Mouse (Mus musculus) heart, embryonic 14.5 days (tissue): ENCODE measurements around the gene 1700001F09Rik. TPM values are rescaled to one million over a fixed set of nuclear protein-coding genes. Genes with fewer than 3 reads are reported as not detected.
"Not testable (repeated sequence)": the region's sequence is repeated elsewhere in the genome, so short reads cannot be mapped to it uniquely, and the experiment has no call there.

ENCODE experiments used
- ATAC-seq: fragments of 200-750 bp; cut with Nextera tagmentation; 2 replicates; pipeline ENCODE4 v1.8.0; 2017; ENCODE audit warnings: low read depth, moderate TSS enrichment; ENCODE audit not compliant: insufficient number of reproducible peaks, insufficient read depth, low FRiP score
- H3K27ac ChIP-seq, 2 experiments: fragments of 200-500 bp in 1 of 2; fragments of 300-500 bp in 1 of 2; sonication (generic) in 1 of 2; replicated peaks in 1 of 2; 2 replicates each; pipeline ENCODE4 v1.5.1; 2012 to 2014; ENCODE audit warnings: low read depth in 2 of 2, low read length in 2 of 2, control low read depth in 1 of 2, mild to moderate bottlenecking in 1 of 2, mixed read lengths in 1 of 2; ENCODE audit not compliant: control insufficient read depth in 1 of 2, insufficient read depth in 1 of 2
- H3K27me3 ChIP-seq: fragments of 300-500 bp; sonication (generic); 2 replicates; pipeline ENCODE4 v1.6.1; 2014; ENCODE audit warnings: mild to moderate bottlenecking, low read length, control low read depth; ENCODE audit not compliant: control insufficient read depth, insufficient read depth
- H3K36me3 ChIP-seq: fragments of 300-500 bp; sonication (generic); 2 replicates; pipeline ENCODE4 v1.6.1; 2014; ENCODE audit warnings: mild to moderate bottlenecking, control low read depth, low read length, mixed read lengths; ENCODE audit not compliant: control insufficient read depth, insufficient read depth
- H3K4me1 ChIP-seq, 2 experiments: fragments of 200-500 bp in 1 of 2; fragments of 300-500 bp in 1 of 2; sonication (generic) in 1 of 2; 2 replicates each; pipeline ENCODE4 v1.6.1; 2012 to 2014; ENCODE audit warnings: low read length in 2 of 2, control low read depth in 1 of 2, mixed read lengths in 1 of 2; ENCODE audit not compliant: control insufficient read depth in 2 of 2, insufficient read depth in 2 of 2
- H3K4me2 ChIP-seq: fragments of 300-500 bp; sonication (generic); 2 replicates; pipeline ENCODE4 v1.6.1; 2014; ENCODE audit warnings: mild to moderate bottlenecking, low read length
- H3K4me3 ChIP-seq, 2 experiments: fragments of 200-500 bp in 1 of 2; fragments of 300-500 bp in 1 of 2; sonication (generic) in 1 of 2; 2 replicates each; pipeline ENCODE4 v1.5.1; 2012 to 2014; ENCODE audit warnings: low read length in 2 of 2, mild to moderate bottlenecking in 2 of 2, control low read depth in 1 of 2, low read depth in 1 of 2, moderate library complexity in 1 of 2; ENCODE audit not compliant: control insufficient read depth in 1 of 2, insufficient read depth in 1 of 2
- H3K9ac ChIP-seq: fragments of 300-500 bp; sonication (generic); 2 replicates; pipeline ENCODE4 v1.6.1; 2014; ENCODE audit warnings: mild to moderate bottlenecking, low read length
- H3K9me3 ChIP-seq: fragments of 300-500 bp; sonication (generic); 2 replicates; pipeline ENCODE4 v1.6.1; 2016; ENCODE audit warnings: low read length, control low read depth; ENCODE audit not compliant: control insufficient read depth
- WGBS: fragments of 180-500 bp; shearing (Covaris S2); extraction: QIAGEN DNeasy Blood & Tissue Kit; methylation state at CpG from one replicate; pipeline ENCODE4 v1.1.7; 2014; 5-methylcytosine and 5-hydroxymethylcytosine counted together
- polyA plus RNA-seq: library from polyadenylated mRNA; unstranded; fragments of >200 nt; fragmentation: Nextera tagmentation; extraction: Ambion mirVana; gene quantifications from 2 replicates; pipeline ENCODE4 v1.2.1, GENCODE M21; 2014

The 1700001F09Rik gene
- not detected in 2 replicates for polyA plus RNA-seq

- H3K36me3 ChIP-seq, H3K27ac ChIP-seq, H3K4me1 ChIP-seq, ATAC-seq, H3K9me3 ChIP-seq, H3K4me2 ChIP-seq, H3K27me3 ChIP-seq, H3K4me3 ChIP-seq, H3K9ac ChIP-seq: not testable (repeated sequence)
These were observed at the start of gene 1700001F09Rik for GRCm38 (mm10) chr14:43347711-43348110. 1700001F09Rik (minus strand) TSS chr14:43347811.

GRCm38 (mm10) chr14:43361713-43362112 lies 14.1 kb upstream of the 1700001F09Rik start:
- not testable (repeated sequence) for ATAC-seq, H3K4me3 ChIP-seq, H3K4me2 ChIP-seq, H3K27ac ChIP-seq, H3K36me3 ChIP-seq, H3K9ac ChIP-seq, H3K9me3 ChIP-seq, H3K4me1 ChIP-seq, H3K27me3 ChIP-seq
- WGBS, result 73% methylated on average over 11 of the region's 11 CpGs

GRCm38 (mm10) chr14:43359246-43359645 lies 11.6 kb upstream of the 1700001F09Rik start:
- H3K9me3 ChIP-seq, H3K27me3 ChIP-seq, H3K36me3 ChIP-seq, H3K4me1 ChIP-seq, H3K9ac ChIP-seq, H3K4me3 ChIP-seq, H3K27ac ChIP-seq, H3K4me2 ChIP-seq, ATAC-seq: not testable (repeated sequence)
- 69% methylated on average over 1 of the region's 1 CpGs for WGBS

GRCm38 (mm10) chr14:43357496-43357895 lies 9.9 kb upstream of the 1700001F09Rik start:
- not testable (repeated sequence) for H3K36me3 ChIP-seq, H3K4me3 ChIP-seq, H3K27ac ChIP-seq, H3K9me3 ChIP-seq, ATAC-seq, H3K4me2 ChIP-seq, H3K9ac ChIP-seq, H3K27me3 ChIP-seq, H3K4me1 ChIP-seq

- H3K36me3 ChIP-seq, H3K4me3 ChIP-seq, ATAC-seq, H3K4me2 ChIP-seq, H3K27ac ChIP-seq, H3K27me3 ChIP-seq, H3K9me3 ChIP-seq, H3K9ac ChIP-seq, H3K4me1 ChIP-seq: not testable (repeated sequence)
- 71% methylated on average over 2 of the region's 2 CpGs for WGBS
These were observed 5.3 kb upstream of the 1700001F09Rik start for GRCm38 (mm10) chr14:43352944-43353343.

- H3K27ac ChIP-seq, H3K4me1 ChIP-seq, H3K4me3 ChIP-seq, ATAC-seq, H3K4me2 ChIP-seq, H3K9ac ChIP-seq, H3K27me3 ChIP-seq, H3K36me3 ChIP-seq, H3K9me3 ChIP-seq: not testable (repeated sequence)
- WGBS, result 45% methylated on average over 1 of the region's 1 CpGs
These were observed 10.0 kb downstream of the 1700001F09Rik start for GRCm38 (mm10) chr14:43337646-43338045.

GRCm38 (mm10) chr14:43331362-43331880 lies 16.2 kb downstream of the 1700001F09Rik start:
- not testable (repeated sequence) for ATAC-seq, H3K36me3 ChIP-seq, H3K4me3 ChIP-seq, H3K9me3 ChIP-seq, H3K9ac ChIP-seq, H3K4me2 ChIP-seq, H3K27ac ChIP-seq, H3K27me3 ChIP-seq, H3K4me1 ChIP-seq
- 83% methylated on average over 9 of the region's 11 CpGs for WGBS

- H3K36me3 ChIP-seq, H3K9ac ChIP-seq, H3K27ac ChIP-seq, ATAC-seq, H3K9me3 ChIP-seq, H3K4me2 ChIP-seq, H3K4me1 ChIP-seq, H3K4me3 ChIP-seq, H3K27me3 ChIP-seq: not testable (repeated sequence)
- 58% methylated on average over 2 of the region's 2 CpGs for WGBS
These were observed 19.0 kb downstream of the 1700001F09Rik start for GRCm38 (mm10) chr14:43328603-43329002.
